11 mouse cellular contexts compared by ENCODE assay signal in the genomic region with DNA sequence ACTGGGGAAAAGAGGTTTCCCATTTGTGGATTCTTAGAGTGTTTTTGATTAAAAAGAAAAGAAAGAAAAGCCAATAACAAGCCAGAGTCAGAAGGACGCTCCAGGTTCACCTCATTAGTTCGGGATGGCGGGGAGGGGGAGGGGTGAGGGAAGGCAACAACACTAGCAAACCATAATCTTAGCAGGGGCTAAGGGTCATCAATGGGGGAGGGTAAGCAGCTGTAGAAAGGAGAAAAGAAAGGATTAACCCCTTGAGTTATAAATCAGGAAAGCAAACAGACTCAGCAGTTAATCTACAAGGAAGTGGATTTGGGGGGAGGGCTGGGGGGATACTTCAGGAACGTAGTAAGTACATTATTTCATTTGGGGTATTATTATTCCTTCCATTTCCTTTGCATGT. TPM values are rescaled to one million over a fixed set of nuclear protein-coding genes. Genes with fewer than 3 reads are reported as not detected.
DNase-seq lines count a peak whose midpoint lies in the region; ATAC-seq lines count a peak whose summit lies in the region.
"Had no signal": no experiment of that assay in that cellular context is flagged by ENCODE, and none has a peak within 500 bp of the region (broad histone marks: within the 10 kb centered on the region; RNA-seq: fewer than 3 reads in every experiment).

No protein-coding gene starts in this region.

- H3K9ac ChIP-seq in heart, embryonic 11.5 days (ENCODE audit: low read depth, low read length): peak overlapping the region; percentile 59; the same call in 1 of the 2 replicates
- H3K9ac ChIP-seq in lung, embryonic 16.5 days (ENCODE audit: low read length): no peak overlapping the region
- H3K9ac ChIP-seq in intestine, embryonic 15.5 days: no peak overlapping the region
- H3K9ac ChIP-seq in stomach, embryonic 15.5 days: no peak overlapping the region
- no peak overlapping the region for H3K9ac ChIP-seq in hindbrain, embryonic 16.5 days (ENCODE audit: low read depth, low read length)
- H3K9ac ChIP-seq: forebrain, embryonic 15.5 days had no signal

- peaks cover 7% of the 10 kb centered on the region; the same call in 1 of the 2 replicates for H3K27me3 ChIP-seq in heart, embryonic 11.5 days (ENCODE audit: control insufficient read depth, insufficient read depth, low read length)
- 0 out of 2 replicates have a peak, but pooled peaks cover 2% of the 10 kb centered on the region for H3K27me3 ChIP-seq in lung, embryonic 16.5 days (ENCODE audit: control insufficient read depth, insufficient read depth, low read depth, low read length)
- H3K27me3 ChIP-seq in intestine, embryonic 15.5 days (replicated peaks): no peaks in the 10 kb centered on the region
- H3K27me3 ChIP-seq in stomach, embryonic 15.5 days (replicated peaks): no peaks in the 10 kb centered on the region
- no peaks in the 10 kb centered on the region for H3K27me3 ChIP-seq in hindbrain, embryonic 16.5 days (replicated peaks; ENCODE audit: control insufficient read depth, insufficient read depth, low read length)

- H3K36me3 ChIP-seq in heart, embryonic 11.5 days (ENCODE audit: control insufficient read depth, insufficient read depth, low read length): no peaks in the 10 kb centered on the region
- H3K36me3 ChIP-seq in lung, embryonic 16.5 days (ENCODE audit: control insufficient read depth, insufficient read depth, low read length): no peaks in the 10 kb centered on the region
- no peaks in the 10 kb centered on the region for H3K36me3 ChIP-seq in intestine, embryonic 15.5 days
- H3K36me3 ChIP-seq in stomach, embryonic 15.5 days: no peaks in the 10 kb centered on the region
- no peaks in the 10 kb centered on the region for H3K36me3 ChIP-seq in hindbrain, embryonic 16.5 days (ENCODE audit: control insufficient read depth, insufficient read depth, low read length)
- H3K36me3 ChIP-seq: forebrain, embryonic 15.5 days had no signal

- H3K9me3 ChIP-seq in heart, embryonic 11.5 days (replicated peaks; ENCODE audit: control insufficient read depth, low read length): no peaks in the 10 kb centered on the region
- no peaks in the 10 kb centered on the region for H3K9me3 ChIP-seq in lung, embryonic 16.5 days (ENCODE audit: control insufficient read depth, low read length)
- H3K9me3 ChIP-seq in intestine, embryonic 15.5 days: no peaks in the 10 kb centered on the region
- no peaks in the 10 kb centered on the region for H3K9me3 ChIP-seq in stomach, embryonic 15.5 days
- H3K9me3 ChIP-seq in hindbrain, embryonic 16.5 days (ENCODE audit: control insufficient read depth, low read length): no peaks in the 10 kb centered on the region
- H3K9me3 ChIP-seq: forebrain, embryonic 15.5 days had no signal

- peak overlapping the region; percentile 67 for H3K4me2 ChIP-seq in heart, embryonic 11.5 days
- peak overlapping the region; percentile 47; the same call in 1 of the 2 replicates for H3K4me2 ChIP-seq in lung, embryonic 16.5 days (ENCODE audit: low read depth, low read length)
- peak overlapping the region; percentile 52 for H3K4me2 ChIP-seq in intestine, embryonic 15.5 days (replicated peaks)
- peak overlapping the region; percentile 42; the same call in 1 of the 2 replicates for H3K4me2 ChIP-seq in stomach, embryonic 15.5 days
- no peak overlapping the region for H3K4me2 ChIP-seq in hindbrain, embryonic 16.5 days (ENCODE audit: low read length)
- H3K4me2 ChIP-seq: forebrain, embryonic 15.5 days had no signal

- WGBS in heart, embryonic 11.5 days (ENCODE audit: insufficient replicate concordance): 3% methylated on average over 4 of the region's 4 CpGs
- WGBS in lung, embryonic 16.5 days: 6% methylated on average over 4 of the region's 4 CpGs
- WGBS in intestine, embryonic 15.5 days: 5% methylated on average over 4 of the region's 4 CpGs
- WGBS in stomach, embryonic 15.5 days: 5% methylated on average over 4 of the region's 4 CpGs
- 15% methylated on average over 4 of the region's 4 CpGs for WGBS in hindbrain, embryonic 16.5 days

- peak overlapping the region; percentile 32 for H3K4me3 ChIP-seq in heart, embryonic 11.5 days (ENCODE audit: low read depth, low read length)
- peak overlapping the region; percentile 20 for H3K4me3 ChIP-seq in lung, embryonic 16.5 days (ENCODE audit: low read length)
- no peak overlapping the region for H3K4me3 ChIP-seq in intestine, embryonic 15.5 days (replicated peaks)
- H3K4me3 ChIP-seq in stomach, embryonic 15.5 days (replicated peaks): no peak overlapping the region
- H3K4me3 ChIP-seq in hindbrain, embryonic 16.5 days (ENCODE audit: low read length): no peak overlapping the region
- H3K4me3 ChIP-seq: forebrain, embryonic 15.5 days had no signal

- ATAC-seq in heart, embryonic 11.5 days (replicated peaks; ENCODE audit: insufficient number of reproducible peaks, low FRiP score, low TSS enrichment): no peak
- ATAC-seq in lung, embryonic 16.5 days (ENCODE audit: low read depth): no peak
- peak; percentile 76 for ATAC-seq in intestine, embryonic 15.5 days
- ATAC-seq in stomach, embryonic 15.5 days (ENCODE audit: insufficient read depth, low FRiP score, low read depth): no peak
- no peak for ATAC-seq in hindbrain, embryonic 16.5 days
- ATAC-seq: forebrain, embryonic 15.5 days had no signal

- H3K27ac ChIP-seq in heart, embryonic 11.5 days (ENCODE audit: low read depth, low read length): no peak overlapping the region
- H3K27ac ChIP-seq in lung, embryonic 16.5 days (ENCODE audit: low read length): no peak overlapping the region; the same call in 1 of the 2 replicates
- no peak overlapping the region for H3K27ac ChIP-seq in intestine, embryonic 15.5 days
- H3K27ac ChIP-seq in stomach, embryonic 15.5 days: no peak overlapping the region
- H3K27ac ChIP-seq in hindbrain, embryonic 16.5 days (ENCODE audit: low read depth, low read length): no peak overlapping the region
- H3K27ac ChIP-seq: forebrain, embryonic 15.5 days had no signal

- no peak for DNase-seq in heart, adult 8-10 months (ENCODE audit: low spot score)
- DNase-seq in lung, postnatal 36 days: no peak
- no peak for DNase-seq in right cerebral cortex, postnatal 4 days
- DNase-seq: B cell, adult 2 months; left cerebral cortex, postnatal 4 days had no signal

- peaks cover 4% of the 10 kb centered on the region; the same call in 1 of the 2 replicates for H3K4me1 ChIP-seq in heart, embryonic 11.5 days (ENCODE audit: control insufficient read depth, insufficient read depth, low read length)
- peaks cover 8% of the 10 kb centered on the region for H3K4me1 ChIP-seq in lung, embryonic 16.5 days (replicated peaks; ENCODE audit: control insufficient read depth, insufficient read depth, low read length)
- H3K4me1 ChIP-seq in intestine, embryonic 15.5 days (replicated peaks): peaks cover 14% of the 10 kb centered on the region; the same call in 1 of the 2 replicates
- peaks cover 5% of the 10 kb centered on the region; the same call in 1 of the 2 replicates for H3K4me1 ChIP-seq in stomach, embryonic 15.5 days
- no peaks in the 10 kb centered on the region for H3K4me1 ChIP-seq in hindbrain, embryonic 16.5 days (ENCODE audit: control insufficient read depth, insufficient read depth, low read depth, low read length)
- H3K4me1 ChIP-seq: forebrain, embryonic 15.5 days had no signal

RNA-seq across cellular contexts. Expression of a gene that starts 0.8 kb away (rescaled TPM):
- not detected in 2 replicates for polyA plus RNA-seq in heart, embryonic 11.5 days (2014; fragmentation: Nextera tagmentation; extraction: Ambion mirVana)
- total RNA-seq in heart, adult 8-10 months (2022): 1 to 10 TPM in 2 of 4 experiments, under 1 TPM in 2; 0.50 to 1.4 (median 0.90) TPM
- polyA plus RNA-seq in lung, embryonic 16.5 days (2015; fragmentation: Nextera tagmentation; extraction: Ambion mirVana): not detected in 2 replicates
- not detected in 2 replicates for polyA plus RNA-seq in intestine, embryonic 15.5 days (2015; fragmentation: Nextera tagmentation; extraction: Ambion mirVana)
- not detected in 2 replicates for polyA plus RNA-seq in stomach, embryonic 15.5 days (2015; fragmentation: Nextera tagmentation; extraction: Ambion mirVana)
- polyA plus RNA-seq in hindbrain, embryonic 16.5 days (2015; fragmentation: Nextera tagmentation; extraction: Ambion mirVana): 0.36 and 0.50 TPM in 2 replicates
- polyA plus RNA-seq: forebrain, embryonic 15.5 days had no signal

RNA-seq across cellular contexts. Expression of a gene that starts 7.5 kb away (rescaled TPM):
- polyA plus RNA-seq in heart, embryonic 11.5 days (2014; fragmentation: Nextera tagmentation; extraction: Ambion mirVana): 0.24 and 0.49 TPM in 2 replicates
- under 1 TPM in 1 of 4 experiments, not detected in 3; 0.25 TPM for total RNA-seq in heart, adult 8-10 months (2022)
- polyA plus RNA-seq in lung, embryonic 16.5 days (2015; fragmentation: Nextera tagmentation; extraction: Ambion mirVana): 0.33 and 0.38 TPM in 2 replicates
- 0.24 and 0.28 TPM in 2 replicates for polyA plus RNA-seq in intestine, embryonic 15.5 days (2015; fragmentation: Nextera tagmentation; extraction: Ambion mirVana)
- 0.27 and 0.37 TPM in 2 replicates for polyA plus RNA-seq in stomach, embryonic 15.5 days (2015; fragmentation: Nextera tagmentation; extraction: Ambion mirVana)
- polyA plus RNA-seq in hindbrain, embryonic 16.5 days (2015; fragmentation: Nextera tagmentation; extraction: Ambion mirVana): 2.4 and 2.6 TPM in 2 replicates

RNA-seq across cellular contexts. Expression of a gene that starts 19.1 kb away (rescaled TPM):
- 66.7 and 70.1 TPM in 2 replicates for polyA plus RNA-seq in heart, embryonic 11.5 days (2014; fragmentation: Nextera tagmentation; extraction: Ambion mirVana)
- 1 to 10 TPM in 3 of 4 experiments, under 1 TPM in 1; 0.87 to 2.4 (median 1.4) TPM for total RNA-seq in heart, adult 8-10 months (2022)
- polyA plus RNA-seq in lung, embryonic 16.5 days (2015; fragmentation: Nextera tagmentation; extraction: Ambion mirVana): 70.1 and 73.4 TPM in 2 replicates
- 49.9 and 57.6 TPM in 2 replicates for polyA plus RNA-seq in intestine, embryonic 15.5 days (2015; fragmentation: Nextera tagmentation; extraction: Ambion mirVana)
- 60.0 and 63.7 TPM in 2 replicates for polyA plus RNA-seq in stomach, embryonic 15.5 days (2015; fragmentation: Nextera tagmentation; extraction: Ambion mirVana)
- 206 and 224 TPM in 2 replicates for polyA plus RNA-seq in hindbrain, embryonic 16.5 days (2015; fragmentation: Nextera tagmentation; extraction: Ambion mirVana)

RNA-seq across cellular contexts. Expression of a gene that starts 23.5 kb away (rescaled TPM):
- 7.9 and 8.6 TPM in 2 replicates for polyA plus RNA-seq in heart, embryonic 11.5 days (2014; fragmentation: Nextera tagmentation; extraction: Ambion mirVana)
- total RNA-seq in heart, adult 8-10 months (2022): 10 to 100 TPM; 13.8 to 22.2 (median 15.3) TPM
- polyA plus RNA-seq in lung, embryonic 16.5 days (2015; fragmentation: Nextera tagmentation; extraction: Ambion mirVana): 7.2 and 7.7 TPM in 2 replicates
- polyA plus RNA-seq in intestine, embryonic 15.5 days (2015; fragmentation: Nextera tagmentation; extraction: Ambion mirVana): 6.3 TPM in 2 replicates
- polyA plus RNA-seq in stomach, embryonic 15.5 days (2015; fragmentation: Nextera tagmentation; extraction: Ambion mirVana): 5.6 and 6.1 TPM in 2 replicates
- polyA plus RNA-seq in hindbrain, embryonic 16.5 days (2015; fragmentation: Nextera tagmentation; extraction: Ambion mirVana): 4.5 and 5.6 TPM in 2 replicates

RNA-seq across cellular contexts. Expression of a gene that starts 23.5 kb away (rescaled TPM):
- 42.9 and 44.1 TPM in 2 replicates for polyA plus RNA-seq in heart, embryonic 11.5 days (2014; fragmentation: Nextera tagmentation; extraction: Ambion mirVana)
- 10 to 100 TPM; 22.3 to 27.7 (median 26.2) TPM for total RNA-seq in heart, adult 8-10 months (2022)
- polyA plus RNA-seq in lung, embryonic 16.5 days (2015; fragmentation: Nextera tagmentation; extraction: Ambion mirVana): 93.7 and 96.4 TPM in 2 replicates
- polyA plus RNA-seq in intestine, embryonic 15.5 days (2015; fragmentation: Nextera tagmentation; extraction: Ambion mirVana): 69.5 and 76.3 TPM in 2 replicates
- 75.9 and 77.4 TPM in 2 replicates for polyA plus RNA-seq in stomach, embryonic 15.5 days (2015; fragmentation: Nextera tagmentation; extraction: Ambion mirVana)
- 48.8 and 51.7 TPM in 2 replicates for polyA plus RNA-seq in hindbrain, embryonic 16.5 days (2015; fragmentation: Nextera tagmentation; extraction: Ambion mirVana)

Comparison
In these comparisons a context has a peak if more than half of its experiments do, and no peak if none do; other contexts are left out.
1. H3K4me3 ChIP-seq: peak in heart, embryonic 11.5 days (single experiment) and lung, embryonic 16.5 days (single experiment); none in intestine, embryonic 15.5 days (single experiment), stomach, embryonic 15.5 days (single experiment) and hindbrain, embryonic 16.5 days (single experiment).